Mouse (Mus musculus) thymus, adult 2 months (tissue): ENCODE data around the gene Scmh1. TPM values are rescaled to one million over a fixed set of nuclear protein-coding genes. Genes with fewer than 3 reads are reported as not detected.
A peak's percentile ranks its signal among the peaks of the same experiment; 100 is the strongest.

ENCODE experiments used
- DNase-seq: peaks from one replicate; pipeline ENCODE4 v3.0.0; 2021
- H3K27ac ChIP-seq: fragments of 200-500 bp; 2 replicates; pipeline ENCODE4 v1.5.1; 2012; ENCODE audit warnings: low read length, control low read depth; ENCODE audit not compliant: control insufficient read depth, insufficient read depth
- H3K27me3 ChIP-seq: fragments of 200-500 bp; 2 replicates; pipeline ENCODE4 v1.6.1; 2012; ENCODE audit warnings: mild to moderate bottlenecking, low read length, moderate library complexity, mixed read lengths; ENCODE audit not compliant: control insufficient read depth, insufficient read depth
- H3K36me3 ChIP-seq: fragments of 200-500 bp; 2 replicates; pipeline ENCODE4 v1.6.1; 2012; ENCODE audit warnings: mild to moderate bottlenecking, low read length, moderate library complexity; ENCODE audit not compliant: control insufficient read depth, insufficient read depth
- H3K4me1 ChIP-seq: fragments of 200-500 bp; replicated peaks from 2 replicates; pipeline ENCODE4 v1.6.1; 2012; ENCODE audit warnings: low read length; ENCODE audit not compliant: control insufficient read depth, insufficient read depth
- H3K4me3 ChIP-seq: fragments of 200-500 bp; 2 replicates; pipeline ENCODE4 v1.5.1; 2012; ENCODE audit warnings: mild to moderate bottlenecking, low read length, control low read depth, moderate library complexity; ENCODE audit not compliant: control insufficient read depth, insufficient read depth
- CTCF ChIP-seq: fragments of 200-500 bp; IDR thresholded peaks from 2 replicates; pipeline ENCODE4 v1.5.1; 2012; ENCODE audit warnings: mild to moderate bottlenecking, control low read depth, low read length, moderate library complexity, borderline replicate concordance; ENCODE audit not compliant: control insufficient read depth, poor library complexity, insufficient read depth; ENCODE audit errors: extremely low read depth
- POLR2A ChIP-seq: fragments of 200-500 bp; IDR thresholded peaks from 2 replicates; pipeline ENCODE4 v1.6.1; 2012; ENCODE audit warnings: mild to moderate bottlenecking, low read length, control low read depth, moderate library complexity; ENCODE audit not compliant: control insufficient read depth, poor library complexity, insufficient read depth; ENCODE audit errors: extremely low read depth
- WGBS: fragments of 180-500 bp; shearing (Covaris S2); methylation state at CpG from one replicate; pipeline ENCODE4 v1.1.7; 2018; 5-methylcytosine and 5-hydroxymethylcytosine counted together
- polyA plus RNA-seq: library from polyadenylated mRNA; depleted of rRNA; stranded (reverse); fragments of >200 nt; gene quantifications from 2 replicates; pipeline ENCODE4 v1.2.3, GENCODE M21; 2012

Scmh1 gene
- polyA plus RNA-seq, 1 experiment: 41.7 TPM

GRCm38 (mm10) chr4:120404247-120404646 lies 834 bp upstream of the Scmh1 start:
- Histone ChIP-seq H3K27me3 (no peaks in the 10 kb centered on the region), H3K4me1 (peaks cover 4% of the 10 kb centered on the region; the same call in 1 of the 2 replicates), H3K4me3 (no peak overlapping the region), H3K36me3 (no peaks in the 10 kb centered on the region), H3K27ac (no peak overlapping the region)
- no peak for DNase-seq
- TF ChIP-seq CTCF: no peak
- no peak for TF ChIP-seq POLR2A

DNA sequence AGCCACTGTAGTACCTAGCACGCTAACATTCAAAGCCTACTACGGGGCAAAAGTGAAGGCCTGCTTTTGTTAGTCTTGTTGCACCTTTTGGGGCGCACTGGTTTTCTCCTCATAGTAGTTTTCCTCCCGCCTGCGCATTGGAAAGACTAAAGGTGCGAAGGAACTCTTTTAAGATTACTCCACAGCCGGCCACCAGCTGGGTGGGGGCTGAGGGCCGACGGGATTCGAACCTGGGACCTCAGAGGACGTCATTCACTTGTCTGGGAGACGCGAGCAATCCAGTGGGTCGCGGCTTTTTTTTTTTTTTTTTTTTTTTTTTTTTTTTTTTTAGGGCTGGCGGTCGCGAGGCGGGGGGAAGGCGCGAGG lies 320 bp upstream of the Scmh1 start:
- peak overlapping the region; percentile 23 for H3K4me3 ChIP-seq
- no peaks in the 10 kb centered on the region for H3K27me3 ChIP-seq
- no peak for DNase-seq
- WGBS: 15% methylated on average over 21 of the region's 21 CpGs
- H3K4me1 ChIP-seq: peaks cover 4% of the 10 kb centered on the region; the same call in 1 of the 2 replicates
- no peaks in the 10 kb centered on the region for H3K36me3 ChIP-seq
- no peak overlapping the region for H3K27ac ChIP-seq
- TF ChIP-seq CTCF (no peak), POLR2A (no peak)

DNA sequence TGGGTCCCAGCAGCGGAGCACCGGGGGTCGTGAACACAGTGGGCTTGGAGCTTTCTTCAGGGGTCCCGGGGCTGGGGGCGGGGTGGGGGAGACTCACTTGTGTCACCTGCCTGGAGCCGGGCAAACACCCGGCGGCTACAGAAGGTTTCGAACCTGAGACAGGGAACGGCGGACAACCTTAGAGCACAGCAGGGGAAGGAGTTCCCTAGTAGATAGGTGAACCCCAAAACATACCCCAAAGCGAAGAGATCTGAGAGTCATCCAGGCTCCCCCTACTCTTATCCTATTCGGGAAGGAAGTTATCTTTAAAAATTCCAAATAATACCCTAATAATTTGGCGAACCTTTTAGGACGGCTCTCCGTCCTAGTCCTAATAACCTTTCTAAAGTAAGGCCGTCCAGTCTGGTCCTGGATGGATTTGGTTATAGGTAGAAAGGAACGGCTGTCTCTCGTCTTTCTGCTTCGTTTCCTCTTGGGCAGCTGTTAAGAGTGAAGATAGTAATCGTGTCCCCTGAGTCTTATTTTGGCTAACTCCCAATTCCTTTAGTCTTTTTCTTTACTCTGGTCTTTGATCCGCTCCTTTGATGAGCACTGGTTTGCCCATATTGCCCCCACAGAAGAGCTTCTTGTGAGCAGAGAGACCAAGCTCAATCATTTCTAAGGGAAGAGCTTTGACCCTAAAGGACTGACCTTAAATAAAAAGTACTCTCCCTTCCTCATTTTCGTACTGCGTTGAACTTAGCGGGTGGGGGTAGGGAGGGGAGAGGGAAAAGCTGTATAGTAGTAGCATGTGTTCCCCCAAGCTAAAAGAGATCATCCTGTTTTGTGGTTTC lies 941 bp downstream of the Scmh1 start:
- TF ChIP-seq POLR2A (no peak), CTCF (no peak)
- H3K4me3 ChIP-seq: peak overlapping the region; percentile 96
- no peak overlapping the region for H3K27ac ChIP-seq
- no peak for DNase-seq
- H3K4me1 ChIP-seq: peaks cover 4% of the 10 kb centered on the region; the same call in 1 of the 2 replicates
- H3K36me3 ChIP-seq: no peaks in the 10 kb centered on the region
- H3K27me3 ChIP-seq: no peaks in the 10 kb centered on the region
- WGBS: 3% methylated on average over 25 of the region's 25 CpGs

DNA sequence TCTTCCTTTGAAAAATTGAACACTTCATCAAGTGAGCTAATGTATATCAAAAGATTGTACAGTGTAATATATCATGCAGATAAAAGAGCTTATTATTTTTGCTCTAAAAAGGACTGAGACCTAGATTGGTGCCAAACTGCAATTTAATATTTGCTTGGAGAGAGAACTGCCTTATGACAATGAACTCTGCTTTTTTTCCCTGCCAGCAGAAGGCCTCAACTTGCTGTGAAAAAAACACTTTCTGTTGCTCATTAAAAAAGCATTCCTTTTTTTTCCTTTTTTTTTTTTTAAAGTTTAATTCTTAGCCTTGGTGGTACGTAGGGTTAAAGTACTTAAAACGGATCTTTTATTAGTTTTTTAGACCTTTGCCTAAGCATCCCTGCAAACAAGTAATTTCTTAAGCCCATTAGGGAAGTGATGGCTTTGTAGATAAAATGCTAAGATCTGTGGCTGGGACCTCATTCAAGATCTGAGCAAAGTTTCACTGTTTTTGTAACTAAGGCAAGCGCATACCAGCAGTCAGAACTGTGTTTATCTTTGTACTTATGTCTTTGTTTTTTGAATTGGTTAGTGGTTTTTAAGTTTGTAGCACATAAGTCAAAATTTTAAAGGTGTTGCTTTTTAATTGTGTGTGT lies 1.7 kb downstream of the Scmh1 start:
- H3K4me3 ChIP-seq: no peak overlapping the region
- DNase-seq: no peak
- no peaks in the 10 kb centered on the region for H3K36me3 ChIP-seq
- H3K27ac ChIP-seq: no peak overlapping the region
- TF ChIP-seq POLR2A (no peak), CTCF (no peak)
- 25% methylated on average over 3 of the region's 3 CpGs for WGBS
- H3K27me3 ChIP-seq: no peaks in the 10 kb centered on the region
- H3K4me1 ChIP-seq: peaks cover 4% of the 10 kb centered on the region; the same call in 1 of the 2 replicates

- WGBS: 97% methylated on average over 4 of the region's 4 CpGs
- Histone ChIP-seq H3K36me3 (no peaks in the 10 kb centered on the region), H3K4me1 (no peaks in the 10 kb centered on the region), H3K4me3 (no peak overlapping the region), H3K27ac (no peak overlapping the region), H3K27me3 (no peaks in the 10 kb centered on the region)
- DNase-seq: no peak
- no peak for TF ChIP-seq CTCF
- TF ChIP-seq POLR2A: no peak
Measured at GRCm38 (mm10) chr4:120418053-120418452, 13.0 kb downstream of the Scmh1 start.

DNA sequence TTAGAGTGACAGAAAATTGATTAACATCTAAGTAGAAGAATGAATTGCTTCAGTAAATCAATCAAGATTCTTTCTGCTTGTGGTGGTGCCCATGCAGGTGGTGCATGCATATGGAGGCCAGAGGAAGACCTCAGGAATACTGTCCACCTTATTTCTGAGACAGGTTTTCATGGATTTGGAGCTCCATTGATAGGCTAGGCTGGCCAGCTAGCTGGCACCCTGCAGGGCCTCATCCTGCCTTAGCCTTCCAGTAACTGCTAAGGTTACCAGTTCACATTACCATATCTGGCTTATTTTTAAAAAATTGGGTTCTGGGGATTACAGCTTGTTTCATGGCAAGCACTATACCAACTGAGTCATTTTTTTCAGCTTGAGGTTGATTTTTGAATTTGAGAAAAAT lies 15.1 kb downstream of the Scmh1 start:
- H3K36me3 ChIP-seq: no peaks in the 10 kb centered on the region
- DNase-seq: no peak
- no peak overlapping the region for H3K4me3 ChIP-seq
- no peaks in the 10 kb centered on the region for H3K27me3 ChIP-seq
- no peaks in the 10 kb centered on the region for H3K4me1 ChIP-seq
- TF ChIP-seq POLR2A (no peak), CTCF (no peak)
- H3K27ac ChIP-seq: no peak overlapping the region

DNA sequence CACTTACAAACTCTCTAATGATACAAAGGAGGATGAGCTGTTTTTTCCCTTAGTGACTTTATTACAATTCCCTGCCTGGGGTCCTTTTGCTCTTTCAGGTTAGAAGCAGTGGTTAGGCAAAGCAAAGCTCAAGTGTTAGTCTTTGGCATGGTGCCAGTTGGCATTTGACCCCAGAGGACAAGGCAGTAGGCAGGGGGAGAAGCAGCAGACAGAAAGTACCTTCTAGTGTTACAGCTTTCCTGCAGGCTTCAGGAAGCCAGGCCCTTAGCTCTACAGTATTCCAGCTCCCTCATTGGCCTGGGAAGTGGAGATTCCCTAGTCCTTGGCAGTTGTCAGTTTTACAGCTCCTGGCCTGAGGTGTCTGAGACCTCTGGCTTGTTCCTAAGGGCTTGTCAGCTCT lies 15.6 kb downstream of the Scmh1 start:
- no peaks in the 10 kb centered on the region for H3K4me1 ChIP-seq
- no peak overlapping the region for H3K27ac ChIP-seq
- TF ChIP-seq POLR2A (no peak), CTCF (no peak)
- no peaks in the 10 kb centered on the region for H3K27me3 ChIP-seq
- no peak overlapping the region for H3K4me3 ChIP-seq
- no peak for DNase-seq
- H3K36me3 ChIP-seq: no peaks in the 10 kb centered on the region
